Mouse (Mus musculus) CH12.LX (cell line): ENCODE data around the gene Prrc2a. TPM values are rescaled to one million over a fixed set of nuclear protein-coding genes. Genes with fewer than 3 reads are reported as not detected.

Source experiments
- DNase-seq: peaks from one replicate; pipeline ENCODE4 v3.0.0-alpha.2; 2013; ENCODE audit errors: extremely low read depth
- H3K27ac ChIP-seq: 2 replicates; pipeline ENCODE4 v1.5.1; 2012; ENCODE audit warnings: low read depth, mild to moderate bottlenecking, control low read depth, moderate library complexity; ENCODE audit not compliant: insufficient read depth
- H3K27me3 ChIP-seq: replicated peaks from 2 replicates; pipeline ENCODE3; 2012; ENCODE audit warnings: inconsistent platforms
- H3K36me3 ChIP-seq, 2 experiments: replicated peaks in 1 of 2; 2 replicates each; pipeline versions ENCODE3 to v1.6.1; 2012; ENCODE audit warnings: inconsistent platforms in 1 of 2, low read length in 1 of 2, mild to moderate bottlenecking in 1 of 2, mixed read lengths in 1 of 2, moderate library complexity in 1 of 2; ENCODE audit not compliant: control insufficient read depth in 1 of 2, insufficient read depth in 1 of 2
- H3K4me1 ChIP-seq, 2 experiments: 2 replicates each; pipeline ENCODE4 v1.6.1; 2012; ENCODE audit warnings: inconsistent platforms in 1 of 2, moderate library complexity in 1 of 2; ENCODE audit not compliant: insufficient read depth in 2 of 2, control insufficient read depth in 1 of 2
- H3K4me2 ChIP-seq: 2 replicates; pipeline ENCODE4 v1.6.1; 2012; ENCODE audit warnings: low read depth, mild to moderate bottlenecking, control low read depth; ENCODE audit not compliant: poor library complexity, insufficient read depth, severe bottlenecking
- H3K4me3 ChIP-seq, 3 experiments: fragments of 150-350 bp in 1 of 3; sonication (generic) in 1 of 3; replicated peaks in 1 of 3; 2 replicates each; pipeline versions ENCODE3 to v1.5.1; 2011 to 2012; ENCODE audit warnings: low read depth in 2 of 3, low read length in 2 of 3, mild to moderate bottlenecking in 2 of 3, moderate library complexity in 2 of 3, control low read depth in 1 of 3, improper control_type of control experiment in 1 of 3, inconsistent platforms in 1 of 3, mixed read lengths in 1 of 3; ENCODE audit not compliant: poor library complexity in 1 of 3
- H3K79me2 ChIP-seq: replicated peaks from 2 replicates; pipeline ENCODE4 v1.6.1; 2012; ENCODE audit warnings: mild to moderate bottlenecking, moderate library complexity; ENCODE audit not compliant: control insufficient read depth, poor library complexity, insufficient read depth, severe bottlenecking; ENCODE audit errors: extremely low read depth
- H3K9ac ChIP-seq: 2 replicates; pipeline ENCODE4 v1.6.1; 2012; ENCODE audit warnings: low read depth, mild to moderate bottlenecking, control low read depth, moderate library complexity; ENCODE audit not compliant: insufficient read depth
- H3K9me3 ChIP-seq: replicated peaks from 2 replicates; pipeline ENCODE3; 2012; ENCODE audit warnings: low read length, inconsistent platforms, mixed read lengths
- BHLHE40 ChIP-seq: IDR thresholded peaks from 2 replicates; pipeline ENCODE4 v1.6.1; 2011; ENCODE audit warnings: mild to moderate bottlenecking, low read depth, low read length, improper control_type of control experiment
- CHD1 ChIP-seq: IDR thresholded peaks from 2 replicates; pipeline ENCODE4 v1.6.1; 2012; ENCODE audit warnings: low read depth, low read length, improper control_type of control experiment, inconsistent platforms
- CTCF ChIP-seq, 2 experiments: IDR thresholded peaks in 1 of 2; conservative IDR thresholded peaks in 1 of 2; 2 replicates each; pipeline ENCODE4 v1.5.1; 2011 to 2012; ENCODE audit warnings: low read depth in 2 of 2, low read length in 2 of 2, improper control_type of control experiment in 1 of 2, inconsistent platforms in 1 of 2, mild to moderate bottlenecking in 1 of 2, moderate library complexity in 1 of 2
- ELF1 ChIP-seq: IDR thresholded peaks from 2 replicates; pipeline ENCODE4 v1.6.1; 2014; ENCODE audit warnings: low read depth, mild to moderate bottlenecking, inconsistent platforms, low read length, improper control_type of control experiment
- EP300 ChIP-seq: IDR thresholded peaks from 2 replicates; pipeline ENCODE4 v1.6.1; 2011; ENCODE audit warnings: low read length, improper control_type of control experiment
- ETS1 ChIP-seq: conservative IDR thresholded peaks from 2 replicates; pipeline ENCODE4 v1.6.1; 2012; ENCODE audit warnings: low read depth, mild to moderate bottlenecking, inconsistent platforms, low read length, improper control_type of control experiment, moderate library complexity
- GABPA ChIP-seq: IDR thresholded peaks from 2 replicates; pipeline ENCODE4 v1.6.1; 2012; ENCODE audit warnings: low read depth, low read length, improper control_type of control experiment, inconsistent platforms; ENCODE audit not compliant: insufficient replicate concordance
- IRF4 ChIP-seq: IDR thresholded peaks from 2 replicates; pipeline ENCODE4 v1.6.1; 2014; ENCODE audit warnings: low read depth, mild to moderate bottlenecking, inconsistent platforms, low read length, improper control_type of control experiment
- JUND ChIP-seq: conservative IDR thresholded peaks from 2 replicates; pipeline ENCODE4 v1.6.1; 2011; ENCODE audit warnings: low read depth, low read length, improper control_type of control experiment
- KAT2A ChIP-seq: IDR thresholded peaks from 2 replicates; pipeline ENCODE4 v1.6.1; 2012; ENCODE audit warnings: low read length, improper control_type of control experiment, inconsistent platforms; ENCODE audit not compliant: insufficient replicate concordance
- MAFK ChIP-seq: IDR thresholded peaks from 2 replicates; pipeline ENCODE4 v1.6.1; 2011; ENCODE audit warnings: low read length, improper control_type of control experiment; ENCODE audit not compliant: insufficient replicate concordance
- MEF2A ChIP-seq: IDR thresholded peaks from 2 replicates; pipeline ENCODE4 v1.6.1; 2014; ENCODE audit warnings: low read depth, mild to moderate bottlenecking, inconsistent platforms, low read length, improper control_type of control experiment, borderline replicate concordance
- MXI1 ChIP-seq: IDR thresholded peaks from 2 replicates; pipeline ENCODE4 v1.6.1; 2011; ENCODE audit warnings: mild to moderate bottlenecking, low read depth, low read length, improper control_type of control experiment
- MYC ChIP-seq: IDR thresholded peaks from 2 replicates; pipeline ENCODE4 v1.6.1; 2011; ENCODE audit warnings: low read depth, mild to moderate bottlenecking, improper control_type of control experiment, low read length
- POLR2A ChIP-seq: IDR thresholded peaks from 2 replicates; pipeline ENCODE4 v1.6.1; 2011; ENCODE audit warnings: low read depth, mild to moderate bottlenecking, improper control_type of control experiment, low read length
- RAD21 ChIP-seq: IDR thresholded peaks from 2 replicates; pipeline ENCODE4 v1.6.1; 2011; ENCODE audit warnings: low read depth, mild to moderate bottlenecking, low read length, improper control_type of control experiment, moderate library complexity
- RCOR1 ChIP-seq: conservative IDR thresholded peaks from 2 replicates; pipeline ENCODE4 v1.6.1; 2012; ENCODE audit warnings: low read depth, mild to moderate bottlenecking, inconsistent platforms, low read length, improper control_type of control experiment
- SIN3A ChIP-seq: IDR thresholded peaks from 2 replicates; pipeline ENCODE4 v1.6.1; 2012; ENCODE audit warnings: low read length, improper control_type of control experiment, inconsistent platforms
- TBP ChIP-seq: conservative IDR thresholded peaks from 2 replicates; pipeline ENCODE4 v1.6.1; 2011; ENCODE audit warnings: low read depth, low read length, improper control_type of control experiment
- TCF12 ChIP-seq: IDR thresholded peaks from 2 replicates; pipeline ENCODE4 v1.6.1; 2014; ENCODE audit warnings: low read depth, mild to moderate bottlenecking, inconsistent platforms, low read length, improper control_type of control experiment
- USF1 ChIP-seq: IDR thresholded peaks from 2 replicates; pipeline ENCODE4 v1.6.1; 2014; ENCODE audit warnings: low read depth, mild to moderate bottlenecking, inconsistent platforms, low read length, improper control_type of control experiment
- ZKSCAN1 ChIP-seq: IDR thresholded peaks from 2 replicates; pipeline ENCODE4 v1.6.1; 2012; ENCODE audit warnings: low read depth, inconsistent platforms, low read length, improper control_type of control experiment, borderline replicate concordance
- dilution Hi-C: fragments of 300-500 bp; cut with MboI; formaldehyde crosslinking; loops from 2 replicates; pipeline ENCODE4 v1.14.3; 2020; ENCODE audit warnings: low sequenced_read_pairs; ENCODE audit not compliant: extremely low pct_unique_long_range_greater_than_20kb, extremely low pct_ligation_motif_present
- in situ Hi-C: fragments of 300-500 bp; cut with MboI; formaldehyde crosslinking; loops from 3 replicates; pipeline ENCODE4 v1.14.3; 2019; ENCODE audit warnings: low sequenced_read_pairs, low pct_ligation_motif_present, low pct_unique_long_range_greater_than_20kb, mixed read lengths
- polyA plus RNA-seq: library from polyadenylated mRNA; unstranded; fragments of >175 nt; gene quantifications from 2 replicates; pipeline ENCODE4 v1.2.1, GENCODE M21; 2012; ENCODE audit warnings: low read depth; ENCODE audit not compliant: insufficient read length
- total RNA-seq, 2 experiments: library from RNA; depleted of rRNA; stranded (reverse); fragments of 300-350 nt in 1 of 2; fragments of >200 nt in 1 of 2; gene quantifications; 2 replicates each; pipeline ENCODE4 v1.2.3; 2012 to 2014

The Prrc2a gene
- total and polyA plus RNA-seq, 3 experiments = 31.3 to 313 (median 80.4) TPM

- Histone ChIP-seq H3K4me1 (peaks cover 0 to 25% of the 10 kb centered on the region in 2 experiments; a peak in 2 of 4 replicates), H3K27ac (no peak overlapping the region), H3K27me3 (no peaks in the 10 kb centered on the region), H3K36me3 (peaks cover 74 to 84% of the 10 kb centered on the region in 2 experiments), H3K79me2 (peaks cover 66% of the 10 kb centered on the region), H3K9ac (no peak overlapping the region), H3K4me2 (no peak overlapping the region), H3K4me3 (no peak overlapping the region), H3K9me3 (no peaks in the 10 kb centered on the region)
- DNase-seq = no peak
- dilution Hi-C loops = no loop called here
- TF ChIP-seq CHD1 = no peak
- TF ChIP-seq RAD21 = no peak
- TF ChIP-seq ELF1 = no peak
- TF ChIP-seq ETS1 = no peak
- in situ Hi-C loops = no loop called here
Measured at GRCm38 (mm10) chr17:35159638-35160037, 5.1 kb downstream of the Prrc2a start.

- H3K4me2 ChIP-seq = no peak overlapping the region
- no peaks in the 10 kb centered on the region for H3K9me3 ChIP-seq
- peaks cover 80 to 90% of the 10 kb centered on the region in 2 experiments for H3K36me3 ChIP-seq
- DNase-seq = no peak
- dilution Hi-C loops = no loop called here
- peaks cover 0 to 25% of the 10 kb centered on the region in 2 experiments; a peak in 2 of 4 replicates for H3K4me1 ChIP-seq
- H3K27me3 ChIP-seq = no peaks in the 10 kb centered on the region
- peaks cover 61% of the 10 kb centered on the region for H3K79me2 ChIP-seq
- no peak overlapping the region for H3K27ac ChIP-seq
- TF ChIP-seq BHLHE40 (no peak), MXI1 (no peak), CTCF (conservative IDR thresholded peaks at IDR 0.05 in 1 of 2, IDR thresholded peaks at IDR 0.05 in 1 of 2; ENCODE audit: low read depth in 2 of 2, low read length in 2 of 2) (no peak), RCOR1 (no peak), IRF4 (no peak), TCF12 (no peak), ZKSCAN1 (no peak), POLR2A (no peak), KAT2A (no peak), MEF2A (no peak), MAFK (no peak), JUND (no peak), MYC (no peak), GABPA (no peak), USF1 (no peak), TBP (no peak), ELF1 (no peak), EP300 (no peak), SIN3A (no peak)
- TF ChIP-seq, all 38 proteins: peak for 0
- no peak overlapping the region for H3K4me3 ChIP-seq
- in situ Hi-C loops = no loop called here
- no peak overlapping the region for H3K9ac ChIP-seq
Measured at GRCm38 (mm10) chr17:35158850-35159593, 5.7 kb downstream of the Prrc2a start.
